Mouse (Mus musculus) liver, embryonic 12.5 days (tissue): ENCODE results near the gene Chn1. TPM values are rescaled to one million over a fixed set of nuclear protein-coding genes. Genes with fewer than 3 reads are reported as not detected.

ENCODE experiments used
- ATAC-seq: fragments of 200-750 bp; cut with Nextera tagmentation; 2 replicates; pipeline ENCODE4 v1.8.0; 2017; ENCODE audit warnings: moderate number of reproducible peaks, mild to moderate bottlenecking, moderate library complexity
- H3K27ac ChIP-seq: fragments of 300-500 bp; sonication (generic); 2 replicates; pipeline ENCODE4 v1.5.1; 2016; ENCODE audit warnings: mild to moderate bottlenecking
- H3K27me3 ChIP-seq: fragments of 300-500 bp; sonication (generic); replicated peaks from 2 replicates; pipeline ENCODE4 v1.6.1; 2016; ENCODE audit warnings: mild to moderate bottlenecking, moderate library complexity
- H3K36me3 ChIP-seq: fragments of 300-500 bp; sonication (generic); 2 replicates; pipeline ENCODE4 v1.6.1; 2016; ENCODE audit warnings: mild to moderate bottlenecking, moderate library complexity
- H3K4me1 ChIP-seq: fragments of 300-500 bp; sonication (generic); 2 replicates; pipeline ENCODE4 v1.6.1; 2016
- H3K4me2 ChIP-seq: fragments of 300-500 bp; sonication (generic); 2 replicates; pipeline ENCODE4 v1.6.1; 2016; ENCODE audit warnings: mild to moderate bottlenecking, moderate library complexity
- H3K4me3 ChIP-seq: fragments of 300-500 bp; sonication (generic); 2 replicates; pipeline ENCODE4 v1.5.1; 2016; ENCODE audit warnings: mild to moderate bottlenecking, moderate library complexity
- H3K9ac ChIP-seq: fragments of 300-500 bp; sonication (generic); 2 replicates; pipeline ENCODE4 v1.6.1; 2016; ENCODE audit warnings: mild to moderate bottlenecking, moderate library complexity
- H3K9me3 ChIP-seq: fragments of 300-500 bp; sonication (generic); replicated peaks from 2 replicates; pipeline ENCODE4 v1.6.1; 2016; ENCODE audit warnings: mild to moderate bottlenecking, moderate library complexity
- WGBS: fragments of 180-500 bp; shearing (Covaris S2); methylation state at CpG from one replicate; pipeline ENCODE4 v1.1.7; 2016; ENCODE audit not compliant: insufficient replicate concordance; 5-methylcytosine and 5-hydroxymethylcytosine counted together
- polyA plus RNA-seq: library from polyadenylated mRNA; unstranded; fragments of >200 nt; fragmentation: Nextera tagmentation; extraction: Ambion mirVana; gene quantifications from 2 replicates; pipeline ENCODE4 v1.2.1, GENCODE M21; 2016

The Chn1 gene
- polyA plus RNA-seq, 1 experiment from 2014 or later: 1.9 TPM

DNA sequence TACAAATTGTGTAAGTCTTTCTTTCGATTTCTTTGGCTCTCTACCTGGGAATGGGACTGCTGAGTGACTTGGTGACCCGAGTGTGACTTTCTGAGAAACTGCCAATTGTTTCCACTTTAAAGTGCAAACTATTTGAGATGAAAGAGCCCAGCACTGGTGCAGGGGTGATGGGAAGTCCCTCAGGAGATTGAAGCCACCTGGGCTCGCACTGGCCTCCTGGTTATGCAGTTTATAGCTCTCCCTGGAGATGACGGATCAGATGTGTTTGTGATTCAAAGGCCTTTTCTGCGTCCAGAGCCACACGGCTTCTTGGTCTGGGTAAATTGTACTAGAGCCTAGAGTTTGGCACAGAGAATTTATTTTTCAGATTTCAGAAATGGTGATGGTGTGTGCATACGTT is 211.5 kb downstream of the Chn1 start:
- Histone ChIP-seq H3K4me1 (peaks cover 12% of the 10 kb centered on the region), H3K27ac (no peak overlapping the region), H3K4me2 (no peak overlapping the region), H3K9me3 (no peaks in the 10 kb centered on the region), H3K9ac (no peak overlapping the region), H3K27me3 (peaks cover 25% of the 10 kb centered on the region), H3K4me3 (no peak overlapping the region), H3K36me3 (no peaks in the 10 kb centered on the region)
- 72% methylated on average over 7 of the region's 7 CpGs for WGBS
- no peak for ATAC-seq

DNA sequence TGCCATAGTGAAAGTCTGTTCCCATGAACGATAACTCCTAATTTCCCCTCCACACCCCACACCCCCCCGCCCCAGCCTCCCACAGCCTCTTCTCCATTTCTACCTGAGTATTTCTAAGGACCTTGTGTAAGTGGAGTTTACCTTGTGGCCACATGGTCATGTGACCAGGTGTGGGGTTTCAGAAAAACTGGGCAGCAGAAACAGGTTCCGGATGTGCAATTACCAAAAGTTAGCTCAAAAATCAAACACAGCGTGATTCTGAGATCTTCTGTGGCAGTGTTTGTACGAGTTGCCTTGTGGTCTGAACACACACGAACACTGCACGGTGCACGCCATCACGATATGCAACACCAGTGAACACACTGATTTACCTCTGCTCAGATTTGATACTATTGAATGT is 212.5 kb downstream of the Chn1 start:
- ATAC-seq: no peak
- Histone ChIP-seq H3K27ac (no peak overlapping the region), H3K4me2 (no peak overlapping the region), H3K27me3 (peaks cover 15% of the 10 kb centered on the region), H3K9me3 (no peaks in the 10 kb centered on the region), H3K4me3 (no peak overlapping the region), H3K4me1 (peaks cover 12% of the 10 kb centered on the region), H3K36me3 (no peaks in the 10 kb centered on the region), H3K9ac (no peak overlapping the region)
- 84% methylated on average over 9 of the region's 9 CpGs for WGBS

DNA sequence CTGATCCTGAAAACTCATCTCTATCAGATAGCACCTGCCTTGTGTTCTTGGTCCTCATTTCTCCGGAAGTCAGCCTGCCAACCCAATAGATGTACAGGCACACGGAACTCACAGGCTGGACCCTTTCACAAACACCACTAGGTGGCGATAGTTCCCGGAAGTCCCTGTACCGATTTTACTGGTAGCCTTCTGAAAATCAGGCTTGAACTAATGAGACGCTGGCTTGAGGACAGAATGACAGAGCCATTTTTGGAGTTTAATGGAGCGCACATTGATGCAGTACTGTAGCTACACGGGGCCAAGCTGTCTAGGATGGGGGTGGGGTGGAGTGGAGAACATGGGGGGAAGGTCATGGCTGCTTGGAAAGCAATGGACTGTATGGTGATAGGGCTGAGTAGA is 213.5 kb downstream of the Chn1 start:
- ATAC-seq: peak; percentile 60
- H3K9ac ChIP-seq: no peak overlapping the region; the same call in 1 of the 2 replicates
- 5% methylated on average over 8 of the region's 8 CpGs for WGBS

DNA sequence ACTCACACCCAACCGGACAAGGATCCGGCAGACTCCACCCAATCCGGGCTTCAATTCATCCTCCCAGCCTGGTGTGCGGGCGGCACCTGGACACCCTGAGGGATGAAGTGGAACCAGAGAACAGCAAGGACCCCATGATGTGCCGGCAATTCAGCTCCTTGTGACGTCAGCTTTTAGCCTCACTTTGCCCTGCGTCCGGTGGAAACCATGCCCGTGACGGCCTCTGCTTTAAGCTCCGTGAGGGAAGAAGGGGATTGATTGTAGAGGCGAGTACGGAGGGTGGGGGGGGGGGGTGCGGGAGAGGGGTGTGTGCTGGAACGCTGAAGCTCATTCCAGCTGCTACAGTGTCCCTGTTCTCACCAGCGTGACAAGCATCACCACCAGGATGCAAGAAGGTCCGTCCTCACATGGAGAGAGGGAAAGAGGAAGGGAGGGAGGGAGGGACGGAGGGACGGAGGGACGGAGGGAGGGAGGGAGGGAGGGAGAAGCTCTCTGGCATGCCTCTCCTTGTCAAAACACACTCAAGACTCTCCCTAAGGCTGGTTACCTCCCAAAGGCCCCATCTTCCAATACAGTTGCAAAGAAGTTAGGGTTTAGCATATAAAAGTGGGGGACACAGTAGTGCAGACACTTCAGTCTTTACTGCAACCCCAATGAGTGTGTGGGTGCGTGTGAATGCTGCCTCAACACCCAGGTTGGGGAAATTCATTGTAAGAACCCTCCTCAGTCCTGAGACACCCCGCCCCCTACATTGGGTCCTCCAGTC is 214.1 kb downstream of the Chn1 start:
- H3K27me3 ChIP-seq: peaks cover 15% of the 10 kb centered on the region

More for the DNA sequence above, 213.5 kb downstream of the Chn1 start:
- Histone ChIP-seq H3K4me3 (peak overlapping the region; percentile 43), H3K9me3 (no peaks in the 10 kb centered on the region), H3K27ac (no peak overlapping the region), H3K4me1 (peaks cover 12% of the 10 kb centered on the region), H3K4me2 (peak overlapping the region; percentile 74), H3K36me3 (no peaks in the 10 kb centered on the region), H3K27me3 (peaks cover 15% of the 10 kb centered on the region)

More for the DNA sequence above, 214.1 kb downstream of the Chn1 start:
- H3K4me3 ChIP-seq: peak overlapping the region; percentile 43
- no peak overlapping the region; the same call in 1 of the 2 replicates for H3K9ac ChIP-seq
- 14% methylated on average over 19 of the region's 23 CpGs for WGBS
- no peaks in the 10 kb centered on the region for H3K9me3 ChIP-seq
- peak overlapping the region; percentile 74 for H3K4me2 ChIP-seq
- peak; percentile 40 for ATAC-seq
- H3K36me3 ChIP-seq: no peaks in the 10 kb centered on the region
- H3K4me1 ChIP-seq: peaks cover 12% of the 10 kb centered on the region
- no peak overlapping the region for H3K27ac ChIP-seq

Other genes with a start within 250 kb of the Chn1 start
- gene Wipf1, start 245.6 kb downstream of the Chn1 start, polyA plus RNA-seq: 5.7 and 6.1 TPM in 2 replicates
- 0.29 and 0.50 TPM in 2 replicates for gene Chrna1, start 195.0 kb downstream of the Chn1 start, polyA plus RNA-seq
- 28.7 and 30.8 TPM in 2 replicates for gene Atf2, start 117.3 kb upstream of the Chn1 start, polyA plus RNA-seq
- gene Atp5g3, start 136.0 kb upstream of the Chn1 start, polyA plus RNA-seq: 807 and 810 TPM in 2 replicates